ENCODE assay signal across 29 mouse cellular contexts in the genomic region with DNA sequence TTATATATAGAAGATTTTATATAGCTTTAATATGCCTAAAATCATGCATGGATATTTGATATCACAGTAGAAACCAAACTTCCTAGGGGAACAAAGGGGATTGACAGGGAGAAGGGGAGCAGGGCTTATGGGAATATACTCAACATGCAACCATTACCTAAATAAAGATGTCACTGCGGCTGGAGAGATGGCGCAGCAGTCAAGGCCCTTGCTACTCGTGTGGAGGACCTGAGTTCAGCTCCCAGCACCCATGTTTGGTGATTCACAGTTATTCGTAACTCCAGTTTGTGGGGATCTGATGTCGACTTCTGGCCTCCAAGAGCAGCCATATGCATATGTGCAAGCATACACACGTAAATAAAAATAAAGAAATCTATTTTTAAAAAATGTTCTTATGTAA.
"Had no signal": no experiment of that assay in that cellular context is flagged by ENCODE, and none has a peak within 500 bp of the region (broad histone marks: within the 10 kb centered on the region; RNA-seq: fewer than 3 reads in every experiment).

No protein-coding gene starts in this region.

- H3K4me1 ChIP-seq: intestine, embryonic 15.5 days had no signal

- H3K9ac ChIP-seq: heart, embryonic 12.5 days; heart, embryonic 13.5 days; heart, embryonic 15.5 days; hindbrain, embryonic 12.5 days; hindbrain, embryonic 13.5 days; hindbrain, embryonic 14.5 days; hindbrain, embryonic 15.5 days; intestine, embryonic 15.5 days; kidney, embryonic 15.5 days had no signal

- H3K27me3 ChIP-seq: heart, embryonic 12.5 days; heart, embryonic 13.5 days; heart, embryonic 15.5 days; hindbrain, embryonic 12.5 days; hindbrain, embryonic 13.5 days; hindbrain, embryonic 15.5 days; intestine, embryonic 15.5 days; kidney, embryonic 15.5 days had no signal

- H3K36me3 ChIP-seq: heart, embryonic 10.5 days; heart, embryonic 12.5 days; heart, embryonic 13.5 days; heart, embryonic 15.5 days; hindbrain, embryonic 10.5 days; hindbrain, embryonic 12.5 days; hindbrain, embryonic 13.5 days; hindbrain, embryonic 15.5 days; intestine, embryonic 15.5 days; kidney, embryonic 15.5 days had no signal

- DNase-seq: heart, postnatal 10 days; heart, postnatal 14 days; heart, postnatal 36 days; heart, postnatal 4 days; kidney, adult 11 months; kidney, adult 18-20 months; kidney, adult 2 months; kidney, adult 8-10 months; kidney, adult 9 months; kidney, postnatal 25 days; kidney, postnatal 36 days; layer of hippocampus, adult 9-11 months; layer of hippocampus, postnatal 36 days had no signal

- H3K4me3 ChIP-seq: heart, embryonic 10.5 days; heart, embryonic 12.5 days; heart, embryonic 13.5 days; heart, embryonic 15.5 days; hindbrain, embryonic 10.5 days; hindbrain, embryonic 12.5 days; hindbrain, embryonic 13.5 days; hindbrain, embryonic 15.5 days; intestine, embryonic 15.5 days; kidney, embryonic 15.5 days; layer of hippocampus, adult 2 months had no signal

- H3K4me2 ChIP-seq: heart, embryonic 11.5 days; heart, embryonic 12.5 days; heart, embryonic 13.5 days; heart, embryonic 15.5 days; hindbrain, embryonic 12.5 days; hindbrain, embryonic 13.5 days; hindbrain, embryonic 14.5 days; hindbrain, embryonic 15.5 days; intestine, embryonic 15.5 days; kidney, embryonic 15.5 days had no signal

- H3K27ac ChIP-seq: heart, embryonic 15.5 days; hindbrain, embryonic 12.5 days; hindbrain, embryonic 14.5 days; intestine, embryonic 15.5 days; kidney, embryonic 15.5 days; kidney, postnatal 0 days had no signal

- H3K9me3 ChIP-seq: heart, embryonic 10.5 days; heart, embryonic 12.5 days; heart, embryonic 13.5 days; heart, embryonic 15.5 days; hindbrain, embryonic 10.5 days; hindbrain, embryonic 12.5 days; hindbrain, embryonic 13.5 days; hindbrain, embryonic 15.5 days; intestine, embryonic 15.5 days; kidney, embryonic 15.5 days had no signal

- ATAC-seq: inflammation-experienced regulatory T-cells, adult 6 months; intestine, embryonic 15.5 days; intestine, postnatal 0 days had no signal
